Mouse (Mus musculus): ENCODE data around the gene Fdx1. TPM values are rescaled to one million over a fixed set of nuclear protein-coding genes. Genes with fewer than 3 reads are reported as not detected.
A peak's percentile ranks its signal among the peaks of the same experiment; 100 is the strongest.

Gene Fdx1
- polyA plus RNA-seq, 1 experiment, result 30.5 TPM

- 85% methylated on average over 8 of the region's 8 CpGs for WGBS
- no peak overlapping the region for H3K27ac ChIP-seq (ENCODE audit: control insufficient read depth, insufficient read depth, low read length)
- H3K4me1 ChIP-seq (replicated peaks; ENCODE audit: control insufficient read depth, insufficient read depth, low read length), result no peaks in the 10 kb centered on the region
- no peak for DNase-seq
- H3K4me3 ChIP-seq (ENCODE audit: control insufficient read depth, insufficient read depth, low read length), result no peak overlapping the region
- TF ChIP-seq POLR2A (IDR thresholded peaks at IDR 0.05; ENCODE audit: control insufficient read depth, extremely low read depth, insufficient read depth, low read length, poor library complexity) (no peak), CTCF (IDR thresholded peaks at IDR 0.05; ENCODE audit: borderline replicate concordance, control insufficient read depth, extremely low read depth, insufficient read depth, low read length, poor library complexity) (no peak)
- H3K27me3 ChIP-seq (ENCODE audit: control insufficient read depth, insufficient read depth, low read length), result no peaks in the 10 kb centered on the region
- H3K36me3 ChIP-seq (ENCODE audit: control insufficient read depth, insufficient read depth, low read length), result no peaks in the 10 kb centered on the region
Measured at GRCm38 (mm10) chr9:51924551-51925081, 38.7 kb downstream of the Fdx1 start.

GRCm38 (mm10) chr9:51922756-51923155 lies 40.6 kb downstream of the Fdx1 start:
- Histone ChIP-seq H3K4me1 (replicated peaks; ENCODE audit: control insufficient read depth, insufficient read depth, low read length) (no peaks in the 10 kb centered on the region), H3K36me3 (ENCODE audit: control insufficient read depth, insufficient read depth, low read length) (no peaks in the 10 kb centered on the region), H3K27ac (ENCODE audit: control insufficient read depth, insufficient read depth, low read length) (no peak overlapping the region), H3K4me3 (ENCODE audit: control insufficient read depth, insufficient read depth, low read length) (no peak overlapping the region), H3K27me3 (ENCODE audit: control insufficient read depth, insufficient read depth, low read length) (no peaks in the 10 kb centered on the region)
- no peak for DNase-seq
- TF ChIP-seq CTCF (IDR thresholded peaks at IDR 0.05; ENCODE audit: borderline replicate concordance, control insufficient read depth, extremely low read depth, insufficient read depth, low read length, poor library complexity) (no peak), POLR2A (IDR thresholded peaks at IDR 0.05; ENCODE audit: control insufficient read depth, extremely low read depth, insufficient read depth, low read length, poor library complexity) (no peak)
- 100% methylated on average over 2 of the region's 2 CpGs for WGBS

GRCm38 (mm10) chr9:51915580-51915979 lies 47.8 kb downstream of the Fdx1 start:
- DNase-seq, result no peak
- H3K36me3 ChIP-seq (ENCODE audit: control insufficient read depth, insufficient read depth, low read length), result no peaks in the 10 kb centered on the region
- no peak overlapping the region for H3K27ac ChIP-seq (ENCODE audit: control insufficient read depth, insufficient read depth, low read length)
- WGBS, result 94% methylated on average over 1 of the region's 1 CpGs
- H3K4me1 ChIP-seq (replicated peaks; ENCODE audit: control insufficient read depth, insufficient read depth, low read length), result no peaks in the 10 kb centered on the region
- TF ChIP-seq POLR2A (IDR thresholded peaks at IDR 0.05; ENCODE audit: control insufficient read depth, extremely low read depth, insufficient read depth, low read length, poor library complexity), result no peak
- no peak for TF ChIP-seq CTCF (IDR thresholded peaks at IDR 0.05; ENCODE audit: borderline replicate concordance, control insufficient read depth, extremely low read depth, insufficient read depth, low read length, poor library complexity)
- no peaks in the 10 kb centered on the region for H3K27me3 ChIP-seq (ENCODE audit: control insufficient read depth, insufficient read depth, low read length)
- H3K4me3 ChIP-seq (ENCODE audit: control insufficient read depth, insufficient read depth, low read length), result no peak overlapping the region

GRCm38 (mm10) chr9:51914481-51915120 lies 48.8 kb downstream of the Fdx1 start:
- TF ChIP-seq POLR2A (IDR thresholded peaks at IDR 0.05; ENCODE audit: control insufficient read depth, extremely low read depth, insufficient read depth, low read length, poor library complexity) (no peak), CTCF (IDR thresholded peaks at IDR 0.05; ENCODE audit: borderline replicate concordance, control insufficient read depth, extremely low read depth, insufficient read depth, low read length, poor library complexity) (no peak)
- WGBS, result 92% methylated on average over 15 of the region's 15 CpGs
- Histone ChIP-seq H3K27ac (ENCODE audit: control insufficient read depth, insufficient read depth, low read length) (no peak overlapping the region), H3K4me3 (ENCODE audit: control insufficient read depth, insufficient read depth, low read length) (no peak overlapping the region), H3K4me1 (replicated peaks; ENCODE audit: control insufficient read depth, insufficient read depth, low read length) (no peaks in the 10 kb centered on the region), H3K36me3 (ENCODE audit: control insufficient read depth, insufficient read depth, low read length) (no peaks in the 10 kb centered on the region), H3K27me3 (ENCODE audit: control insufficient read depth, insufficient read depth, low read length) (no peaks in the 10 kb centered on the region)
- DNase-seq, result no peak

GRCm38 (mm10) chr9:51908838-51909237 lies 54.5 kb downstream of the Fdx1 start:
- H3K27ac ChIP-seq (ENCODE audit: control insufficient read depth, insufficient read depth, low read length), result no peak overlapping the region
- H3K4me1 ChIP-seq (replicated peaks; ENCODE audit: control insufficient read depth, insufficient read depth, low read length), result peaks cover 2% of the 10 kb centered on the region
- H3K27me3 ChIP-seq (ENCODE audit: control insufficient read depth, insufficient read depth, low read length), result no peaks in the 10 kb centered on the region
- peak; percentile 80 for DNase-seq
- H3K4me3 ChIP-seq (ENCODE audit: control insufficient read depth, insufficient read depth, low read length), result no peak overlapping the region
- no peak for TF ChIP-seq CTCF (IDR thresholded peaks at IDR 0.05; ENCODE audit: borderline replicate concordance, control insufficient read depth, extremely low read depth, insufficient read depth, low read length, poor library complexity)
- TF ChIP-seq POLR2A (IDR thresholded peaks at IDR 0.05; ENCODE audit: control insufficient read depth, extremely low read depth, insufficient read depth, low read length, poor library complexity), result no peak
- no peaks in the 10 kb centered on the region for H3K36me3 ChIP-seq (ENCODE audit: control insufficient read depth, insufficient read depth, low read length)
- WGBS, result 0% methylated on average over 2 of the region's 2 CpGs

GRCm38 (mm10) chr9:51908255-51908654 lies 55.1 kb downstream of the Fdx1 start:
- Histone ChIP-seq H3K4me3 (ENCODE audit: control insufficient read depth, insufficient read depth, low read length) (no peak overlapping the region), H3K27me3 (ENCODE audit: control insufficient read depth, insufficient read depth, low read length) (no peaks in the 10 kb centered on the region), H3K36me3 (ENCODE audit: control insufficient read depth, insufficient read depth, low read length) (no peaks in the 10 kb centered on the region), H3K27ac (ENCODE audit: control insufficient read depth, insufficient read depth, low read length) (no peak overlapping the region), H3K4me1 (replicated peaks; ENCODE audit: control insufficient read depth, insufficient read depth, low read length) (peaks cover 2% of the 10 kb centered on the region)
- no peak for DNase-seq
- TF ChIP-seq POLR2A (IDR thresholded peaks at IDR 0.05; ENCODE audit: control insufficient read depth, extremely low read depth, insufficient read depth, low read length, poor library complexity) (no peak), CTCF (IDR thresholded peaks at IDR 0.05; ENCODE audit: borderline replicate concordance, control insufficient read depth, extremely low read depth, insufficient read depth, low read length, poor library complexity) (no peak)
- WGBS, result 88% methylated on average over 3 of the region's 3 CpGs

Data from thymus, adult 2 months (tissue).